Mouse (Mus musculus) ES-CJ7 (cell line): ENCODE measurements at regions not wholly inside any gene's neighbourhood (a gene's known extent, or its start where the extent isn't known, plus 50 kb on each side); places are given as distances from the start of the nearest gene placed in this dataset.

ENCODE experiments used
- DNase-seq: peaks from one replicate; pipeline ENCODE4 v3.0.0; 2011; ENCODE audit warnings: low read depth, low spot score

- no peak for DNase-seq
Measured at GRCm38 (mm10) chr13:70127310-70127709, 325.1 kb downstream of the Med10 start.

- DNase-seq = no peak
Measured at GRCm38 (mm10) chr13:70134544-70134943, 332.3 kb downstream of the Med10 start.

GRCm38 (mm10) chr13:70136209-70136608 is 334.0 kb downstream of the Med10 start:
- DNase-seq = no peak

- no peak for DNase-seq
Measured at GRCm38 (mm10) chr13:70144461-70144860, 342.3 kb downstream of the Med10 start.

- DNase-seq = no peak
Measured at GRCm38 (mm10) chr13:70145466-70145865, 343.3 kb downstream of the Med10 start.

GRCm38 (mm10) chr13:70149041-70149898 is 347.1 kb downstream of the Med10 start:
- DNase-seq = no peak

GRCm38 (mm10) chr13:70149899-70150184 is 347.6 kb downstream of the Med10 start:
- DNase-seq = no peak

- no peak for DNase-seq
Measured at GRCm38 (mm10) chr13:70153062-70153461, 350.9 kb downstream of the Med10 start.

GRCm38 (mm10) chr13:70155596-70155995 is 353.4 kb downstream of the Med10 start:
- DNase-seq = peak; percentile 18

GRCm38 (mm10) chr13:70156975-70157588 is 354.9 kb downstream of the Med10 start:
- DNase-seq = no peak

- DNase-seq = no peak
Measured at GRCm38 (mm10) chr13:70159065-70159464, 356.9 kb downstream of the Med10 start.

- no peak for DNase-seq
Measured at GRCm38 (mm10) chr13:70159604-70160003, 357.4 kb downstream of the Med10 start.

- no peak for DNase-seq
Measured at GRCm38 (mm10) chr13:70162115-70162514, 359.9 kb downstream of the Med10 start.

- DNase-seq = no peak
Measured at GRCm38 (mm10) chr13:70165511-70166225, 363.5 kb downstream of the Med10 start.

GRCm38 (mm10) chr13:70167747-70168146 is 365.6 kb downstream of the Med10 start:
- DNase-seq = no peak

- no peak for DNase-seq
Measured at GRCm38 (mm10) chr13:70168906-70169305, 366.7 kb downstream of the Med10 start.

GRCm38 (mm10) chr13:70177066-70177465 is 374.9 kb downstream of the Med10 start:
- DNase-seq = no peak

- no peak for DNase-seq
Measured at GRCm38 (mm10) chr13:70178073-70178491, 375.9 kb downstream of the Med10 start.

- DNase-seq = no peak
Measured at GRCm38 (mm10) chr13:70190978-70191377, 388.8 kb downstream of the Med10 start.

GRCm38 (mm10) chr13:70192101-70193025 is 390.2 kb downstream of the Med10 start:
- peak; percentile 3 for DNase-seq

GRCm38 (mm10) chr13:70193270-70193669 is 391.1 kb downstream of the Med10 start:
- no peak for DNase-seq
